Mouse (Mus musculus): ENCODE results near the gene Eif3l. TPM values are rescaled to one million over a fixed set of nuclear protein-coding genes. Genes with fewer than 3 reads are reported as not detected.

Eif3l gene
- polyA plus RNA-seq, 1 experiment, result 112 TPM

GRCm38 (mm10) chr15:79093083-79093839 is 18.3 kb downstream of the Eif3l start:
- Histone ChIP-seq H3K4me3 (replicated peaks; ENCODE audit: control insufficient read depth, low read depth, low read length) (no peak overlapping the region), H3K4me1 (ENCODE audit: control insufficient read depth, insufficient read depth, low read length) (no peaks in the 10 kb centered on the region), H3K27ac (ENCODE audit: control insufficient read depth, insufficient read depth, low read depth, low read length, poor library complexity) (no peak overlapping the region)
- TF ChIP-seq CTCF (IDR thresholded peaks at IDR 0.05; ENCODE audit: control insufficient read depth, insufficient read depth, low read length), result no peak
- no peak for TF ChIP-seq POLR2A (IDR thresholded peaks at IDR 0.05; ENCODE audit: borderline replicate concordance, control insufficient read depth, low read depth, low read length)
- WGBS, result 82% methylated on average over 7 of the region's 7 CpGs

- TF ChIP-seq POLR2A (IDR thresholded peaks at IDR 0.05; ENCODE audit: borderline replicate concordance, control insufficient read depth, low read depth, low read length) (no peak), CTCF (IDR thresholded peaks at IDR 0.05; ENCODE audit: control insufficient read depth, insufficient read depth, low read length) (no peak)
- H3K4me3 ChIP-seq (replicated peaks; ENCODE audit: control insufficient read depth, low read depth, low read length), result no peak overlapping the region
- no peak overlapping the region for H3K27ac ChIP-seq (ENCODE audit: control insufficient read depth, insufficient read depth, low read depth, low read length, poor library complexity)
- 84% methylated on average over 5 of the region's 5 CpGs for WGBS
- H3K4me1 ChIP-seq (ENCODE audit: control insufficient read depth, insufficient read depth, low read length), result no peaks in the 10 kb centered on the region
Measured at GRCm38 (mm10) chr15:79095483-79095882, 20.5 kb downstream of the Eif3l start.

GRCm38 (mm10) chr15:79096556-79096955 is 21.6 kb downstream of the Eif3l start:
- WGBS, result 88% methylated on average over 3 of the region's 3 CpGs
- Histone ChIP-seq H3K4me1 (ENCODE audit: control insufficient read depth, insufficient read depth, low read length) (no peaks in the 10 kb centered on the region), H3K4me3 (replicated peaks; ENCODE audit: control insufficient read depth, low read depth, low read length) (no peak overlapping the region), H3K27ac (ENCODE audit: control insufficient read depth, insufficient read depth, low read depth, low read length, poor library complexity) (no peak overlapping the region)
- TF ChIP-seq POLR2A (IDR thresholded peaks at IDR 0.05; ENCODE audit: borderline replicate concordance, control insufficient read depth, low read depth, low read length) (no peak), CTCF (IDR thresholded peaks at IDR 0.05; ENCODE audit: control insufficient read depth, insufficient read depth, low read length) (no peak)

GRCm38 (mm10) chr15:79097135-79097534 is 22.2 kb downstream of the Eif3l start:
- no peak overlapping the region for H3K4me3 ChIP-seq (replicated peaks; ENCODE audit: control insufficient read depth, low read depth, low read length)
- TF ChIP-seq CTCF (IDR thresholded peaks at IDR 0.05; ENCODE audit: control insufficient read depth, insufficient read depth, low read length), result no peak
- TF ChIP-seq POLR2A (IDR thresholded peaks at IDR 0.05; ENCODE audit: borderline replicate concordance, control insufficient read depth, low read depth, low read length), result no peak
- no peaks in the 10 kb centered on the region for H3K4me1 ChIP-seq (ENCODE audit: control insufficient read depth, insufficient read depth, low read length)
- WGBS, result 65% methylated on average over 2 of the region's 2 CpGs
- no peak overlapping the region for H3K27ac ChIP-seq (ENCODE audit: control insufficient read depth, insufficient read depth, low read depth, low read length, poor library complexity)

GRCm38 (mm10) chr15:79097611-79098025 is 22.6 kb downstream of the Eif3l start:
- no peak overlapping the region for H3K4me3 ChIP-seq (replicated peaks; ENCODE audit: control insufficient read depth, low read depth, low read length)
- WGBS, result 70% methylated on average over 6 of the region's 6 CpGs
- H3K27ac ChIP-seq (ENCODE audit: control insufficient read depth, insufficient read depth, low read depth, low read length, poor library complexity), result no peak overlapping the region
- no peaks in the 10 kb centered on the region for H3K4me1 ChIP-seq (ENCODE audit: control insufficient read depth, insufficient read depth, low read length)
- TF ChIP-seq POLR2A (IDR thresholded peaks at IDR 0.05; ENCODE audit: borderline replicate concordance, control insufficient read depth, low read depth, low read length), result no peak
- no peak for TF ChIP-seq CTCF (IDR thresholded peaks at IDR 0.05; ENCODE audit: control insufficient read depth, insufficient read depth, low read length)

- no peak for TF ChIP-seq CTCF (IDR thresholded peaks at IDR 0.05; ENCODE audit: control insufficient read depth, insufficient read depth, low read length)
- TF ChIP-seq POLR2A (IDR thresholded peaks at IDR 0.05; ENCODE audit: borderline replicate concordance, control insufficient read depth, low read depth, low read length), result no peak
- no peaks in the 10 kb centered on the region for H3K4me1 ChIP-seq (ENCODE audit: control insufficient read depth, insufficient read depth, low read length)
- no peak overlapping the region for H3K4me3 ChIP-seq (replicated peaks; ENCODE audit: control insufficient read depth, low read depth, low read length)
- H3K27ac ChIP-seq (ENCODE audit: control insufficient read depth, insufficient read depth, low read depth, low read length, poor library complexity), result no peak overlapping the region
- WGBS, result 82% methylated on average over 5 of the region's 5 CpGs
Measured at GRCm38 (mm10) chr15:79098220-79098619, 23.2 kb downstream of the Eif3l start.

- no peak for TF ChIP-seq CTCF (IDR thresholded peaks at IDR 0.05; ENCODE audit: control insufficient read depth, insufficient read depth, low read length)
- no peak for TF ChIP-seq POLR2A (IDR thresholded peaks at IDR 0.05; ENCODE audit: borderline replicate concordance, control insufficient read depth, low read depth, low read length)
- H3K27ac ChIP-seq (ENCODE audit: control insufficient read depth, insufficient read depth, low read depth, low read length, poor library complexity), result no peak overlapping the region
- no peak overlapping the region for H3K4me3 ChIP-seq (replicated peaks; ENCODE audit: control insufficient read depth, low read depth, low read length)
- no peaks in the 10 kb centered on the region for H3K4me1 ChIP-seq (ENCODE audit: control insufficient read depth, insufficient read depth, low read length)
- 28% methylated on average over 7 of the region's 7 CpGs for WGBS
Measured at GRCm38 (mm10) chr15:79098868-79099267, 23.9 kb downstream of the Eif3l start.

- H3K27ac ChIP-seq (ENCODE audit: control insufficient read depth, insufficient read depth, low read depth, low read length, poor library complexity), result no peak overlapping the region
- WGBS, result 50% methylated on average over 4 of the region's 4 CpGs
- H3K4me3 ChIP-seq (replicated peaks; ENCODE audit: control insufficient read depth, low read depth, low read length), result no peak overlapping the region
- no peaks in the 10 kb centered on the region for H3K4me1 ChIP-seq (ENCODE audit: control insufficient read depth, insufficient read depth, low read length)
- TF ChIP-seq POLR2A (IDR thresholded peaks at IDR 0.05; ENCODE audit: borderline replicate concordance, control insufficient read depth, low read depth, low read length) (no peak), CTCF (IDR thresholded peaks at IDR 0.05; ENCODE audit: control insufficient read depth, insufficient read depth, low read length) (no peak)
Measured at GRCm38 (mm10) chr15:79099456-79099855, 24.5 kb downstream of the Eif3l start.

All from bone marrow, adult 2 months (tissue).